9 mouse cellular contexts compared by ENCODE assay signal in genomic region chr16:57336770-57337423, GRCm38 (mm10). TPM values are rescaled to one million over a fixed set of nuclear protein-coding genes. Genes with fewer than 3 reads are reported as not detected.
DNase-seq lines count a peak whose midpoint lies in the region; ATAC-seq lines count a peak whose summit lies in the region.
"Had no signal": no experiment of that assay in that cellular context is flagged by ENCODE, and none has a peak within 500 bp of the region (broad histone marks: within the 10 kb centered on the region; RNA-seq: fewer than 3 reads in every experiment).

No protein-coding gene starts in this region.

- no peak overlapping the region for H3K27ac ChIP-seq in forebrain, embryonic 16.5 days (ENCODE audit: low read length)
- H3K27ac ChIP-seq in forebrain, embryonic 11.5 days (ENCODE audit: low read depth, low read length): no peak overlapping the region

- no peaks in the 10 kb centered on the region for H3K4me1 ChIP-seq in forebrain, embryonic 16.5 days (replicated peaks; ENCODE audit: control insufficient read depth, insufficient read depth, low read length)
- H3K4me1 ChIP-seq in forebrain, embryonic 11.5 days (replicated peaks; ENCODE audit: control insufficient read depth, insufficient read depth, low read length): no peaks in the 10 kb centered on the region

- H3K9ac ChIP-seq in forebrain, embryonic 16.5 days (replicated peaks; ENCODE audit: low read depth, low read length): no peak overlapping the region
- H3K9ac ChIP-seq in forebrain, embryonic 11.5 days (ENCODE audit: low read length): no peak overlapping the region

- WGBS in forebrain, embryonic 16.5 days: 84% methylated on average over 11 of the region's 11 CpGs
- 83% methylated on average over 11 of the region's 11 CpGs for WGBS in forebrain, embryonic 11.5 days

- peak; percentile 92 to 94 for ATAC-seq in hematopoietic stem cell, adult 5-6 weeks (replicated peaks in 1 of 2; ENCODE audit: insufficient read depth in 1 of 2, low FRiP score in 2 of 2, low TSS enrichment in 1 of 2, low read depth in 1 of 2, poor library complexity in 2 of 2, severe bottlenecking in 2 of 2)
- ATAC-seq in megakaryocyte-erythroid progenitor cell, adult 5-6 weeks (replicated peaks; ENCODE audit: low FRiP score, low TSS enrichment, poor library complexity, severe bottlenecking): peak; percentile 91
- no peak for ATAC-seq in forebrain, embryonic 16.5 days
- no peak for ATAC-seq in forebrain, embryonic 11.5 days (replicated peaks; ENCODE audit: low FRiP score)

- no peak overlapping the region for H3K4me2 ChIP-seq in forebrain, embryonic 16.5 days (ENCODE audit: low read length)
- no peak overlapping the region for H3K4me2 ChIP-seq in forebrain, embryonic 11.5 days (ENCODE audit: low read depth, low read length, severe bottlenecking)

- H3K9me3 ChIP-seq in forebrain, embryonic 16.5 days (ENCODE audit: control insufficient read depth, low read length): no peaks in the 10 kb centered on the region
- H3K9me3 ChIP-seq in forebrain, embryonic 11.5 days (ENCODE audit: control insufficient read depth, low read length): no peaks in the 10 kb centered on the region

- peak; percentile 46 for DNase-seq in heart, adult 8-10 months (ENCODE audit: low spot score)
- no peak for DNase-seq in heart, postnatal 4 days
- DNase-seq in B cell, adult 2 months: peak; percentile 69 to 71
- no peak for DNase-seq in yolk sac, embryonic 10.5 days (ENCODE audit: low spot score)
- DNase-seq in forebrain, embryonic 11.5 days (ENCODE audit: low spot score): no peak
- DNase-seq: kidney, adult 8-10 months had no signal

- no peaks in the 10 kb centered on the region for H3K27me3 ChIP-seq in forebrain, embryonic 16.5 days (replicated peaks; ENCODE audit: control insufficient read depth, insufficient read depth, low read length)
- no peaks in the 10 kb centered on the region for H3K27me3 ChIP-seq in forebrain, embryonic 11.5 days (ENCODE audit: control insufficient read depth, insufficient read depth, low read length)

- H3K36me3 ChIP-seq in forebrain, embryonic 16.5 days (ENCODE audit: control insufficient read depth, insufficient read depth): no peaks in the 10 kb centered on the region
- no peaks in the 10 kb centered on the region for H3K36me3 ChIP-seq in forebrain, embryonic 11.5 days (ENCODE audit: control insufficient read depth, insufficient read depth, low read length)

- H3K4me3 ChIP-seq in forebrain, embryonic 16.5 days (replicated peaks; ENCODE audit: low read length): no peak overlapping the region
- H3K4me3 ChIP-seq in forebrain, embryonic 11.5 days (ENCODE audit: low read depth, low read length): no peak overlapping the region

RNA-seq across cellular contexts. Expression of gene Filip1l, which starts 16.0 kb away (rescaled TPM):
- total RNA-seq in heart, adult 8-10 months (2022): 10 to 100 TPM; 25.5 to 36.2 (median 31.4) TPM
- total RNA-seq in heart, postnatal 4 days (2021): 10 to 100 TPM; 61.2 to 63.6 TPM
- total RNA-seq in hematopoietic stem cell, adult 5-6 weeks (2017): 3.3 and 6.0 TPM in 2 replicates
- 0.52 and 2.0 TPM in 2 replicates for total RNA-seq in megakaryocyte-erythroid progenitor cell, adult 5-6 weeks (2014; fragmentation: Nextera tagmentation)
- 0.30 and 0.89 TPM in 2 replicates for total RNA-seq in megakaryocyte-erythroid progenitor cell, adult 5-6 weeks (2017)
- 2.2 and 2.8 TPM in 2 replicates for polyA plus RNA-seq in forebrain, embryonic 16.5 days (2015; fragmentation: Nextera tagmentation; extraction: Ambion mirVana)
- 8.1 and 10.0 TPM in 2 replicates for polyA plus RNA-seq in forebrain, embryonic 11.5 days (2014; fragmentation: Nextera tagmentation; extraction: Ambion mirVana)

RNA-seq across cellular contexts. Expression of gene Tmem30c, which starts 44.2 kb away (rescaled TPM):
- not detected for total RNA-seq in heart, adult 8-10 months (2022)
- total RNA-seq in heart, postnatal 4 days (2021): not detected
- total RNA-seq in hematopoietic stem cell, adult 5-6 weeks (2017): not detected in 2 replicates
- 0.31 TPM in 1 of 2 replicates, not detected in the other for total RNA-seq in megakaryocyte-erythroid progenitor cell, adult 5-6 weeks (2014; fragmentation: Nextera tagmentation)
- not detected in 2 replicates for total RNA-seq in megakaryocyte-erythroid progenitor cell, adult 5-6 weeks (2017)
- polyA plus RNA-seq in forebrain, embryonic 16.5 days (2015; fragmentation: Nextera tagmentation; extraction: Ambion mirVana): 0.09 and 0.52 TPM in 2 replicates
- polyA plus RNA-seq in forebrain, embryonic 11.5 days (2014; fragmentation: Nextera tagmentation; extraction: Ambion mirVana): 0.24 TPM in 1 of 2 replicates, not detected in the other

Comparison
In these comparisons a context has a peak if more than half of its experiments do, and no peak if none do; other contexts are left out.
1. DNase-seq: peak in heart, adult 8-10 months (single experiment) and B cell, adult 2 months (2 of 2); none in heart, postnatal 4 days (single experiment), yolk sac, embryonic 10.5 days (single experiment) and forebrain, embryonic 11.5 days (single experiment).
2. ATAC-seq: peak in hematopoietic stem cell, adult 5-6 weeks (2 of 2) and megakaryocyte-erythroid progenitor cell, adult 5-6 weeks (single experiment); none in forebrain, embryonic 16.5 days (single experiment) and forebrain, embryonic 11.5 days (single experiment).